Mouse (Mus musculus) liver, embryonic 16.5 days (tissue): ENCODE data around the gene Atxn7l3. TPM values are rescaled to one million over a fixed set of nuclear protein-coding genes. Genes with fewer than 3 reads are reported as not detected.

ENCODE experiments used
- ATAC-seq: fragments of 200-750 bp; cut with Nextera tagmentation; 2 replicates; pipeline ENCODE4 v1.8.0; 2017; ENCODE audit warnings: low read depth, mild to moderate bottlenecking, moderate number of reproducible peaks, moderate library complexity
- H3K27ac ChIP-seq: fragments of 300-500 bp; sonication (generic); 2 replicates; pipeline ENCODE4 v1.5.1; 2014; ENCODE audit warnings: mild to moderate bottlenecking, low read length
- H3K27me3 ChIP-seq: fragments of 300-500 bp; sonication (generic); 2 replicates; pipeline ENCODE4 v1.6.1; 2014; ENCODE audit warnings: low read depth, low read length, mixed read lengths; ENCODE audit not compliant: control insufficient read depth, insufficient read depth
- H3K36me3 ChIP-seq: fragments of 300-500 bp; sonication (generic); 2 replicates; pipeline ENCODE4 v1.6.1; 2014; ENCODE audit warnings: mild to moderate bottlenecking; ENCODE audit not compliant: control insufficient read depth, insufficient read depth
- H3K4me1 ChIP-seq: fragments of 300-500 bp; sonication (generic); 2 replicates; pipeline ENCODE4 v1.6.1; 2014; ENCODE audit warnings: low read depth, low read length, mixed read lengths; ENCODE audit not compliant: control insufficient read depth
- H3K4me2 ChIP-seq: fragments of 300-500 bp; sonication (generic); 2 replicates; pipeline ENCODE4 v1.6.1; 2014; ENCODE audit warnings: low read depth, low read length, mixed read lengths
- H3K4me3 ChIP-seq: fragments of 300-500 bp; sonication (generic); 2 replicates; pipeline ENCODE4 v1.5.1; 2014; ENCODE audit warnings: low read depth, mild to moderate bottlenecking, low read length
- H3K9ac ChIP-seq: fragments of 300-500 bp; sonication (generic); 2 replicates; pipeline ENCODE4 v1.6.1; 2014; ENCODE audit warnings: low read depth, low read length
- H3K9me3 ChIP-seq: fragments of 300-500 bp; sonication (generic); replicated peaks from 2 replicates; pipeline ENCODE4 v1.6.1; 2016; ENCODE audit warnings: low read length; ENCODE audit not compliant: control insufficient read depth
- WGBS: fragments of 180-500 bp; shearing (Covaris S2); extraction: QIAGEN DNeasy Blood & Tissue Kit; methylation state at CpG from one replicate; pipeline ENCODE4 v1.1.7; 2014; ENCODE audit not compliant: insufficient replicate concordance; 5-methylcytosine and 5-hydroxymethylcytosine counted together
- polyA plus RNA-seq: library from polyadenylated mRNA; unstranded; fragments of >200 nt; fragmentation: Nextera tagmentation; extraction: Ambion mirVana; gene quantifications from 2 replicates; pipeline ENCODE4 v1.2.1, GENCODE M21; 2015

Atxn7l3 gene
- polyA plus RNA-seq, 1 experiment from 2014 or later = 3.2 TPM

GRCm38 (mm10) chr11:102245581-102246272, 50.7 kb downstream of the Atxn7l3 start:
- H3K27me3 ChIP-seq = peaks cover 10% of the 10 kb centered on the region
- H3K27ac ChIP-seq = no peak overlapping the region
- H3K36me3 ChIP-seq = no peaks in the 10 kb centered on the region
- H3K4me3 ChIP-seq = no peak overlapping the region
- no peaks in the 10 kb centered on the region for H3K9me3 ChIP-seq
- H3K4me1 ChIP-seq = peaks cover 13% of the 10 kb centered on the region
- 56% methylated on average over 14 of the region's 14 CpGs for WGBS
- ATAC-seq = no peak
- no peak overlapping the region for H3K9ac ChIP-seq
- H3K4me2 ChIP-seq = 0 out of 2 replicates have a peak overlapping the region, but pooled peaks have one; percentile 35

GRCm38 (mm10) chr11:102244926-102245449, 51.4 kb downstream of the Atxn7l3 start:
- Histone ChIP-seq H3K4me1 (peaks cover 13% of the 10 kb centered on the region), H3K4me2 (peak overlapping the region; percentile 35), H3K36me3 (no peaks in the 10 kb centered on the region), H3K4me3 (peak overlapping the region; percentile 19), H3K9me3 (no peaks in the 10 kb centered on the region), H3K27ac (no peak overlapping the region), H3K27me3 (peaks cover 10% of the 10 kb centered on the region), H3K9ac (no peak overlapping the region; the same call in 1 of the 2 replicates)
- no peak for ATAC-seq
- 4% methylated on average over 32 of the region's 32 CpGs for WGBS

- Histone ChIP-seq H3K27me3 (peaks cover 10% of the 10 kb centered on the region), H3K27ac (peak overlapping the region; percentile 40; the same call in 1 of the 2 replicates), H3K36me3 (no peaks in the 10 kb centered on the region), H3K4me1 (peaks cover 5% of the 10 kb centered on the region; the same call in 1 of the 2 replicates), H3K4me2 (no peak overlapping the region), H3K4me3 (no peak overlapping the region), H3K9me3 (no peaks in the 10 kb centered on the region), H3K9ac (no peak overlapping the region)
- 50% methylated on average over 5 of the region's 5 CpGs for WGBS
- no peak for ATAC-seq
Measured at GRCm38 (mm10) chr11:102241874-102242273, 54.6 kb downstream of the Atxn7l3 start.

GRCm38 (mm10) chr11:102241246-102241645, 55.2 kb downstream of the Atxn7l3 start:
- Histone ChIP-seq H3K4me2 (no peak overlapping the region), H3K27ac (peak overlapping the region; percentile 40; the same call in 1 of the 2 replicates), H3K9ac (no peak overlapping the region), H3K9me3 (no peaks in the 10 kb centered on the region), H3K27me3 (peaks cover 10% of the 10 kb centered on the region), H3K4me1 (peaks cover 5% of the 10 kb centered on the region), H3K4me3 (no peak overlapping the region), H3K36me3 (no peaks in the 10 kb centered on the region)
- 61% methylated on average over 5 of the region's 5 CpGs for WGBS
- peak; percentile 86 for ATAC-seq

- peaks cover 5% of the 10 kb centered on the region for H3K4me1 ChIP-seq
- H3K27ac ChIP-seq = no peak overlapping the region
- peaks cover 10% of the 10 kb centered on the region for H3K27me3 ChIP-seq
- no peaks in the 10 kb centered on the region for H3K36me3 ChIP-seq
- H3K4me2 ChIP-seq = no peak overlapping the region
- H3K9me3 ChIP-seq = no peaks in the 10 kb centered on the region
- H3K4me3 ChIP-seq = no peak overlapping the region
- H3K9ac ChIP-seq = no peak overlapping the region
- ATAC-seq = no peak
- WGBS = 70% methylated on average over 6 of the region's 6 CpGs
Measured at GRCm38 (mm10) chr11:102240636-102241035, 55.8 kb downstream of the Atxn7l3 start.

Other genes with a start within 250 kb of the Atxn7l3 start
- gene Mpp2, start 208.1 kb downstream of the Atxn7l3 start, polyA plus RNA-seq = 9.2 and 11.1 TPM in 2 replicates
- gene Ppy, start 195.3 kb downstream of the Atxn7l3 start, polyA plus RNA-seq = 0.32 TPM in 1 of 2 replicates, not detected in the other
- gene Pyy, start 188.8 kb downstream of the Atxn7l3 start, polyA plus RNA-seq = 1.1 TPM in 1 of 2 replicates, not detected in the other
- 19.0 and 19.2 TPM in 2 replicates for gene Nags, start 151.1 kb downstream of the Atxn7l3 start, polyA plus RNA-seq
- 9.0 and 9.9 TPM in 2 replicates for gene Tmem101, start 140.2 kb downstream of the Atxn7l3 start, polyA plus RNA-seq
- 51.2 and 52.5 TPM in 2 replicates for gene Lsm12, start 111.3 kb downstream of the Atxn7l3 start, polyA plus RNA-seq
- gene G6pc3, start 107.0 kb downstream of the Atxn7l3 start, polyA plus RNA-seq = 7.7 and 8.2 TPM in 2 replicates
- gene Hdac5, start 66.5 kb downstream of the Atxn7l3 start, polyA plus RNA-seq = 16.9 and 20.4 TPM in 2 replicates
- 13.2 and 13.8 TPM in 2 replicates for gene BC030867, start 47.7 kb downstream of the Atxn7l3 start, polyA plus RNA-seq
- gene Asb16, start 27.9 kb downstream of the Atxn7l3 start, polyA plus RNA-seq = 0.04 TPM in 1 of 2 replicates, not detected in the other
- 26.7 and 28.5 TPM in 2 replicates for gene Tmub2, start 11.7 kb downstream of the Atxn7l3 start, polyA plus RNA-seq
- 44.5 and 46.4 TPM in 2 replicates for gene Ubtf, start 23.1 kb upstream of the Atxn7l3 start, polyA plus RNA-seq
- 1,073 and 1,144 TPM in 2 replicates for gene Slc4a1, start 69.6 kb upstream of the Atxn7l3 start, polyA plus RNA-seq
- gene Rundc3a, start 96.8 kb upstream of the Atxn7l3 start, polyA plus RNA-seq = 2.1 and 2.2 TPM in 2 replicates
- 454 and 500 TPM in 2 replicates for gene Slc25a39, start 111.3 kb upstream of the Atxn7l3 start, polyA plus RNA-seq
- 103 and 118 TPM in 2 replicates for gene Grn, start 133.7 kb upstream of the Atxn7l3 start, polyA plus RNA-seq
- gene Fam171a2, start 151.1 kb upstream of the Atxn7l3 start, polyA plus RNA-seq = 0.20 and 0.34 TPM in 2 replicates
- gene Itga2b, start 173.5 kb upstream of the Atxn7l3 start, polyA plus RNA-seq = 28.0 and 32.9 TPM in 2 replicates